Mouse (Mus musculus): ENCODE results near the gene Actl11.

- TF ChIP-seq CTCF (IDR thresholded peaks at IDR 0.05; ENCODE audit: insufficient read depth, low read depth, low read length) (no peak), POLR2A (IDR thresholded peaks at IDR 0.05; ENCODE audit: insufficient read depth, low read depth, low read length) (no peak)
These were observed 9.4 kb upstream of the Actl11 start for GRCm38 (mm10) chr9:107918884-107919283.

Measured in olfactory bulb, adult 2 months (tissue).